Mouse (Mus musculus) cerebellum, postnatal 10 days (tissue): ENCODE measurements around the gene Sema6d.

ENCODE experiments used
- DNase-seq, 2 experiments: peaks; one replicate each; pipeline ENCODE4 v3.0.0; 2021; ENCODE audit warnings: mixed read lengths in 2 of 2

Sema6d gene

GRCm38 (mm10) chr2:124298351-124298750, 208.6 kb downstream of the Sema6d start:
- DNase-seq: peak; percentile 82 to 85

- DNase-seq: peak; percentile 9 to 12
Measured at GRCm38 (mm10) chr2:124298872-124299271, 209.1 kb downstream of the Sema6d start.

GRCm38 (mm10) chr2:124308605-124309004, 218.8 kb downstream of the Sema6d start:
- DNase-seq: no peak

GRCm38 (mm10) chr2:124309361-124310128, 219.8 kb downstream of the Sema6d start:
- DNase-seq: no peak

GRCm38 (mm10) chr2:124322528-124323215, 232.9 kb downstream of the Sema6d start:
- DNase-seq: no peak

- DNase-seq: no peak
Measured at GRCm38 (mm10) chr2:124324107-124324724, 234.4 kb downstream of the Sema6d start.

- DNase-seq: no peak
Measured at GRCm38 (mm10) chr2:124329473-124330130, 239.8 kb downstream of the Sema6d start.

- DNase-seq: no peak
Measured at GRCm38 (mm10) chr2:124332890-124333289, 243.1 kb downstream of the Sema6d start.

GRCm38 (mm10) chr2:124334655-124335054, 244.9 kb downstream of the Sema6d start:
- peak; percentile 22 to 31 for DNase-seq

GRCm38 (mm10) chr2:124338296-124338695, 248.5 kb downstream of the Sema6d start:
- DNase-seq: no peak

- no peak for DNase-seq
Measured at GRCm38 (mm10) chr2:124354191-124354590, 264.4 kb downstream of the Sema6d start.

GRCm38 (mm10) chr2:124354716-124355115, 264.9 kb downstream of the Sema6d start:
- no peak for DNase-seq

- peak; percentile 49 to 57 for DNase-seq
Measured at GRCm38 (mm10) chr2:124369291-124369690, 279.5 kb downstream of the Sema6d start.

- DNase-seq: peak; percentile 80 to 88
Measured at GRCm38 (mm10) chr2:124369991-124370390, 280.2 kb downstream of the Sema6d start.

- no peak for DNase-seq
Measured at GRCm38 (mm10) chr2:124371363-124371762, 281.6 kb downstream of the Sema6d start.

GRCm38 (mm10) chr2:124385053-124385452, 295.3 kb downstream of the Sema6d start:
- DNase-seq: no peak

GRCm38 (mm10) chr2:124385722-124386121, 296.0 kb downstream of the Sema6d start:
- DNase-seq: no peak

- no peak for DNase-seq
Measured at GRCm38 (mm10) chr2:124388269-124388668, 298.5 kb downstream of the Sema6d start.

- DNase-seq: no peak
Measured at GRCm38 (mm10) chr2:124396733-124397132, 307.0 kb downstream of the Sema6d start.

GRCm38 (mm10) chr2:124397304-124397703, 307.5 kb downstream of the Sema6d start:
- no peak for DNase-seq

GRCm38 (mm10) chr2:124399611-124400010, 309.8 kb downstream of the Sema6d start:
- DNase-seq: peak; percentile 47 to 61

GRCm38 (mm10) chr2:124401727-124402380, 312.1 kb downstream of the Sema6d start:
- DNase-seq: peak; percentile 19 to 48

- DNase-seq: peak in 1 of 2 experiments; percentile 11
Measured at GRCm38 (mm10) chr2:124403571-124403970, 313.8 kb downstream of the Sema6d start.
